Mouse (Mus musculus) embryonic fibroblast, embryonic 13.5 days (primary cell): ENCODE results near the gene Gm38393. TPM values are rescaled to one million over a fixed set of nuclear protein-coding genes. Genes with fewer than 3 reads are reported as not detected.

Experiments used
- H3K27ac ChIP-seq: 2 replicates; pipeline ENCODE4 v1.5.1; 2012; ENCODE audit warnings: low read length, control low read depth, inconsistent platforms; ENCODE audit not compliant: insufficient read depth
- H3K4me1 ChIP-seq: 2 replicates; pipeline ENCODE4 v1.6.1; 2011; ENCODE audit warnings: low read length; ENCODE audit not compliant: control insufficient read depth, insufficient read depth
- H3K4me3 ChIP-seq: 2 replicates; pipeline ENCODE4 v1.5.1; 2011; ENCODE audit warnings: mild to moderate bottlenecking, control low read depth, low read length; ENCODE audit not compliant: insufficient read depth
- CTCF ChIP-seq: IDR thresholded peaks from 2 replicates; pipeline ENCODE4 v1.5.1; 2011; ENCODE audit warnings: mild to moderate bottlenecking, control low read depth, low read length, moderate library complexity, borderline replicate concordance; ENCODE audit not compliant: insufficient read depth
- POLR2A ChIP-seq: IDR thresholded peaks from 2 replicates; pipeline ENCODE4 v1.6.1; 2011; ENCODE audit warnings: low read depth, mild to moderate bottlenecking, control low read depth, low read length, moderate library complexity
- polyA plus RNA-seq: library from polyadenylated mRNA; stranded (reverse); fragments of >200 nt; gene quantifications from 2 replicates; pipeline ENCODE4 v1.2.4, GENCODE M21; 2011; ENCODE audit warnings: low read depth; ENCODE audit not compliant: missing spikeins, insufficient read length

The Gm38393 gene
- 2.8 and 4.8 TPM in 2 replicates for polyA plus RNA-seq

- peak within 1 kb of the TSS; percentile 74 for H3K4me3 ChIP-seq
- TF ChIP-seq POLR2A (peak; percentile 80), CTCF (no peak)
- H3K27ac ChIP-seq: no peak within 1 kb of the TSS
- H3K4me1 ChIP-seq: no peaks in the 10 kb centered on the region
Measured at GRCm38 (mm10) chr7:60004606-60005330, at the start of gene Gm38393, which contains the start of gene Snurf. TSS of gene Gm38393 (minus strand) at chr7:60005064. TSS of gene Snurf (minus strand) at chr7:60005049.

- Histone ChIP-seq H3K4me1 (no peaks in the 10 kb centered on the region), H3K27ac (no peak overlapping the region), H3K4me3 (no peak overlapping the region)
- TF ChIP-seq POLR2A: no peak
- no peak for TF ChIP-seq CTCF
Measured at GRCm38 (mm10) chr7:60047481-60048201, 42.8 kb upstream of the Gm38393 start.

GRCm38 (mm10) chr7:60013186-60013585 is 8.3 kb upstream of the Gm38393 start:
- no peak for TF ChIP-seq POLR2A
- no peak for TF ChIP-seq CTCF
- Histone ChIP-seq H3K27ac (no peak overlapping the region), H3K4me1 (no peaks in the 10 kb centered on the region), H3K4me3 (no peak overlapping the region)

- Histone ChIP-seq H3K27ac (no peak overlapping the region), H3K4me1 (no peaks in the 10 kb centered on the region), H3K4me3 (no peak overlapping the region)
- TF ChIP-seq CTCF (no peak), POLR2A (no peak)
Measured at GRCm38 (mm10) chr7:60007727-60008360, 3.0 kb upstream of the Gm38393 start.

GRCm38 (mm10) chr7:60006262-60006661 is 1.4 kb upstream of the Gm38393 start:
- H3K4me3 ChIP-seq: no peak overlapping the region
- no peak overlapping the region for H3K27ac ChIP-seq
- no peak for TF ChIP-seq POLR2A
- no peak for TF ChIP-seq CTCF
- no peaks in the 10 kb centered on the region for H3K4me1 ChIP-seq

GRCm38 (mm10) chr7:60003921-60004605 is 801 bp downstream of the Gm38393 start:
- Histone ChIP-seq H3K4me1 (no peaks in the 10 kb centered on the region), H3K27ac (no peak overlapping the region), H3K4me3 (peak overlapping the region; percentile 74)
- no peak for TF ChIP-seq CTCF
- TF ChIP-seq POLR2A: no peak

- H3K4me1 ChIP-seq: no peaks in the 10 kb centered on the region
- H3K27ac ChIP-seq: no peak overlapping the region
- peak overlapping the region; percentile 74 for H3K4me3 ChIP-seq
- TF ChIP-seq POLR2A: no peak
- TF ChIP-seq CTCF: no peak
Measured at GRCm38 (mm10) chr7:60003006-60003865, 1.6 kb downstream of the Gm38393 start.

- Histone ChIP-seq H3K4me3 (no peak overlapping the region), H3K4me1 (no peaks in the 10 kb centered on the region), H3K27ac (no peak overlapping the region)
- TF ChIP-seq POLR2A: no peak
Measured at GRCm38 (mm10) chr7:59978646-59979045, 26.2 kb downstream of the Gm38393 start.

Other genes starting within 250 kb of the Gm38393 start
- gene Snurf, start within 50 bp of the Gm38393 start, polyA plus RNA-seq: 9.1 and 25.8 TPM in 2 replicates
- gene Snrpn, start 135.2 kb upstream of the Gm38393 start, polyA plus RNA-seq: 15.2 and 16.3 TPM in 2 replicates